Mouse (Mus musculus): ENCODE measurements at regions not wholly inside any gene's neighbourhood (a gene's known extent, or its start where the extent isn't known, plus 50 kb on each side); places are given as distances from the start of the nearest gene placed in this dataset.

- TF ChIP-seq CTCF (IDR thresholded peaks at IDR 0.05; ENCODE audit: extremely low read depth, insufficient read length, insufficient replicate concordance, low read depth, low read length) (no peak), POLR2A (IDR thresholded peaks at IDR 0.05; ENCODE audit: low read depth, low read length) (no peak)
Measured at GRCm38 (mm10) chr1:190259576-190259975, 89.1 kb upstream of the Prox1 start.
